Mouse (Mus musculus) embryonic facial prominence, embryonic 11.5 days (tissue): ENCODE results near the gene Bub3. TPM values are rescaled to one million over a fixed set of nuclear protein-coding genes. Genes with fewer than 3 reads are reported as not detected.

Experiments
- ATAC-seq: fragments of 200-750 bp; cut with Nextera tagmentation; replicated peaks from 2 replicates; pipeline ENCODE4 v1.8.0; 2017; ENCODE audit warnings: low read depth; ENCODE audit not compliant: insufficient number of reproducible peaks, low FRiP score, low TSS enrichment
- DNase-seq: peaks from one replicate; pipeline ENCODE4 v3.0.0-alpha.2; 2015; ENCODE audit warnings: low spot score
- H3K27ac ChIP-seq: fragments of 300-500 bp; sonication (generic); replicated peaks from 2 replicates; pipeline ENCODE4 v1.5.1; 2014; ENCODE audit warnings: mild to moderate bottlenecking, low read depth, low read length, control low read depth
- H3K27me3 ChIP-seq: fragments of 300-500 bp; sonication (generic); 2 replicates; pipeline ENCODE4 v1.6.1; 2014; ENCODE audit warnings: mild to moderate bottlenecking, low read length, moderate library complexity, mixed read lengths; ENCODE audit not compliant: control insufficient read depth, insufficient read depth
- H3K36me3 ChIP-seq: fragments of 300-500 bp; sonication (generic); replicated peaks from 2 replicates; pipeline ENCODE4 v1.6.1; 2014; ENCODE audit warnings: low read depth, mild to moderate bottlenecking, low read length, moderate library complexity, mixed read lengths; ENCODE audit not compliant: control insufficient read depth, insufficient read depth
- H3K4me1 ChIP-seq: fragments of 300-500 bp; sonication (generic); 2 replicates; pipeline ENCODE4 v1.6.1; 2014; ENCODE audit warnings: low read length, mixed read lengths; ENCODE audit not compliant: control insufficient read depth, insufficient read depth
- H3K4me2 ChIP-seq: fragments of 300-500 bp; sonication (generic); 2 replicates; pipeline ENCODE4 v1.6.1; 2014; ENCODE audit warnings: low read depth, mild to moderate bottlenecking, control low read depth, low read length, moderate library complexity
- H3K4me3 ChIP-seq: fragments of 300-500 bp; sonication (generic); 2 replicates; pipeline ENCODE4 v1.5.1; 2014; ENCODE audit warnings: low read depth, low read length, control low read depth
- H3K9ac ChIP-seq: fragments of 300-500 bp; sonication (generic); replicated peaks from 2 replicates; pipeline ENCODE4 v1.6.1; 2014; ENCODE audit warnings: mild to moderate bottlenecking, control low read depth, low read length
- H3K9me3 ChIP-seq: fragments of 300-500 bp; sonication (generic); replicated peaks from 2 replicates; pipeline ENCODE4 v1.6.1; 2016; ENCODE audit warnings: mild to moderate bottlenecking, low read length, inconsistent platforms, mixed read lengths; ENCODE audit not compliant: control insufficient read depth
- WGBS: fragments of 180-500 bp; shearing (Covaris S2); extraction: QIAGEN DNeasy Blood & Tissue Kit; methylation state at CpG from one replicate; pipeline ENCODE4 v1.1.7; 2014; 5-methylcytosine and 5-hydroxymethylcytosine counted together
- polyA plus RNA-seq: library from polyadenylated mRNA; unstranded; fragments of >200 nt; fragmentation: Nextera tagmentation; extraction: Ambion mirVana; gene quantifications from 2 replicates; pipeline ENCODE4 v1.2.1, GENCODE M21; 2014

Bub3 gene
- polyA plus RNA-seq, 1 experiment from 2014 or later = 281 TPM

DNA sequence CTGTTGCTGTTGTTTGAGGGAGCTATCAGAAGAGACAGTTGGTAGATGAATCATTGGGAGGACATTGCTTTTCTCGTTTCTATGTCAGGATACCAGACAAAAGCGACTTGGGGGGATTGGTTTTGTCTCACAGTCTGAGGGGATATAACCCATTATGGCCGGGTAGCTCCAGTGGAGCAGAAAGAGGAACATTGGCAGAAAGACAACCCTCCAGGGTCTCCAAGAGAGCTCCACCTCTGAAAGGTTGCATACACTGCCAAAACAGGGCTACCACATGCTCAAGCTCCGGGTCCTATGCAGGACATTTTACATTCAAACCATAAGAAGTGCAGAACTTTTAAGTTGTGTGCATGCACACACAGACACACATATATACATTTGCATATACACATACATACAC lies 45.5 kb downstream of the Bub3 start:
- Histone ChIP-seq H3K27ac (no peak overlapping the region), H3K9ac (no peak overlapping the region), H3K36me3 (no peaks in the 10 kb centered on the region), H3K4me3 (no peak overlapping the region), H3K4me1 (no peaks in the 10 kb centered on the region), H3K9me3 (no peaks in the 10 kb centered on the region), H3K4me2 (no peak overlapping the region), H3K27me3 (no peaks in the 10 kb centered on the region)
- 75% methylated on average over 4 of the region's 4 CpGs for WGBS
- DNase-seq = no peak
- ATAC-seq = no peak

DNA sequence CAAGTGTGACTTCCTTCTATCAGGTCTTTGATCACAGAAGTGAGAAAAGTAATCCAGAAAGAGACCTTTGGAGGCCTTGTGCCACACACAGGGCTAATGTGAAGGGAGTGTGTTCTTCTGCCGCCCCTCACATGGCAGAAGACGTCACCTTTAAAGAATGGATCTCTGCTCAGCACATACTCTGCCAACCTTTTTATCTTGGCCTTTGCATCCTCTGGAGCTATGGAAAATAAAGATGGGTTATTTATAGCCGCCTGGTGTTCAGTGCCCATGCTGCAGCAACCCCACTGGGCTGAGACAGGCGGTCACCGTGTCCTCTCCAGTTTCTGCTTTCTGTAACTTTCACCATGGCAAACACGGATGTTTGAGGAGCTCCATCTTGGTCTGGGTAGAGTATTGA lies 48.0 kb downstream of the Bub3 start:
- H3K9me3 ChIP-seq = no peaks in the 10 kb centered on the region
- H3K4me2 ChIP-seq = no peak overlapping the region
- no peak overlapping the region for H3K9ac ChIP-seq
- 94% methylated on average over 6 of the region's 6 CpGs for WGBS
- ATAC-seq (no peak), DNase-seq (no peak)
- no peaks in the 10 kb centered on the region for H3K4me1 ChIP-seq
- H3K27me3 ChIP-seq = no peaks in the 10 kb centered on the region
- H3K36me3 ChIP-seq = no peaks in the 10 kb centered on the region
- H3K27ac ChIP-seq = no peak overlapping the region
- H3K4me3 ChIP-seq = no peak overlapping the region

DNA sequence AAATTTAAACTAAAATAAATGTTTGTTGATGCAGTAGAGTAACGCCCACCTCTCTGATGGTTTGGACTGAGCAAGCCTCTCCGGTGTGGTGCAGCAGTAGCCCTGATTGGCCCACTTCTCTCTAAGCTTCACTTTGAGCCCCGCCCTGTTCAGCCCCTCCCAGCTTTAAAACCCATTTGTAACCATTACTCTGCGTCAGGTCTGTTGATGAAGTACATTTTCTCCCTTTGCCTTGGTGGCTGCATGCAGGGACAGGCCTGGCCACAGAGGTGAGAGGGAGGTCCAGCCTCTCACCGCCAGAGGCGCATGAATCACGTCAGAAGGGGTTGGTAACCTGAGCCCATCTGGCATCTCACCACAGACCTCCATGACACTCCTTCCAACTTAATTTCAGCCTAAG lies 49.7 kb downstream of the Bub3 start:
- Histone ChIP-seq H3K27me3 (no peaks in the 10 kb centered on the region), H3K9me3 (no peaks in the 10 kb centered on the region), H3K9ac (no peak overlapping the region), H3K4me1 (no peaks in the 10 kb centered on the region), H3K27ac (no peak overlapping the region), H3K36me3 (no peaks in the 10 kb centered on the region), H3K4me3 (no peak overlapping the region), H3K4me2 (no peak overlapping the region)
- ATAC-seq (peak; percentile 52; the same call in 1 of the 2 replicates), DNase-seq (peak; percentile 61)
- WGBS = 33% methylated on average over 7 of the region's 7 CpGs

Other genes with a start within 250 kb of the Bub3 start
- gene Cuzd1, start 237.9 kb upstream of the Bub3 start, polyA plus RNA-seq = not detected in 2 replicates
- not detected in 2 replicates for gene Fam24b, start 230.7 kb upstream of the Bub3 start, polyA plus RNA-seq
- gene Fam24a, start 226.4 kb upstream of the Bub3 start, polyA plus RNA-seq = not detected in 2 replicates
- gene 2310057M21Rik, start 197.5 kb upstream of the Bub3 start, polyA plus RNA-seq = 23.9 and 24.2 TPM in 2 replicates
- 66.6 and 70.0 TPM in 2 replicates for gene Pstk, start 189.1 kb upstream of the Bub3 start, polyA plus RNA-seq
- 25.2 and 32.2 TPM in 2 replicates for gene Ikzf5, start 149.7 kb upstream of the Bub3 start, polyA plus RNA-seq
- gene Acadsb, start 149.6 kb upstream of the Bub3 start, polyA plus RNA-seq = 104 and 113 TPM in 2 replicates
- 0.20 TPM in 1 of 2 replicates, not detected in the other for gene Hmx3, start 17.4 kb upstream of the Bub3 start, polyA plus RNA-seq
- 0.21 and 0.36 TPM in 2 replicates for gene Hmx2, start 11.4 kb upstream of the Bub3 start, polyA plus RNA-seq